Mouse (Mus musculus) embryonic facial prominence, embryonic 15.5 days (tissue): ENCODE data around the gene Clpsl2. TPM values are rescaled to one million over a fixed set of nuclear protein-coding genes. Genes with fewer than 3 reads are reported as not detected.
"Not testable (repeated sequence)": the region's sequence is repeated elsewhere in the genome, so short reads cannot be mapped to it uniquely, and the experiment has no call there.

Source experiments
- ATAC-seq: fragments of 200-750 bp; cut with Nextera tagmentation; 2 replicates; pipeline ENCODE4 v1.8.0; 2017; ENCODE audit warnings: low read depth, moderate TSS enrichment; ENCODE audit not compliant: insufficient number of reproducible peaks, low FRiP score, low TSS enrichment
- H3K27ac ChIP-seq: fragments of 300-500 bp; sonication (generic); replicated peaks from 2 replicates; pipeline ENCODE4 v1.5.1; 2015; ENCODE audit warnings: mild to moderate bottlenecking, inconsistent platforms
- H3K27me3 ChIP-seq: fragments of 300-500 bp; sonication (generic); 2 replicates; pipeline ENCODE4 v1.6.1; 2015; ENCODE audit warnings: inconsistent platforms
- H3K36me3 ChIP-seq: fragments of 300-500 bp; sonication (generic); 2 replicates; pipeline ENCODE4 v1.6.1; 2015; ENCODE audit warnings: mild to moderate bottlenecking, inconsistent platforms
- H3K4me1 ChIP-seq: fragments of 300-500 bp; sonication (generic); 2 replicates; pipeline ENCODE4 v1.6.1; 2015; ENCODE audit warnings: inconsistent platforms
- H3K4me2 ChIP-seq: fragments of 300-500 bp; sonication (generic); replicated peaks from 2 replicates; pipeline ENCODE4 v1.6.1; 2015; ENCODE audit warnings: mild to moderate bottlenecking, inconsistent platforms
- H3K4me3 ChIP-seq: fragments of 300-500 bp; sonication (generic); replicated peaks from 2 replicates; pipeline ENCODE4 v1.5.1; 2015; ENCODE audit warnings: mild to moderate bottlenecking, inconsistent platforms
- H3K9ac ChIP-seq: fragments of 300-500 bp; sonication (generic); 2 replicates; pipeline ENCODE4 v1.6.1; 2015; ENCODE audit warnings: inconsistent platforms
- H3K9me3 ChIP-seq: fragments of 300-500 bp; sonication (generic); replicated peaks from 2 replicates; pipeline ENCODE4 v1.6.1; 2016; ENCODE audit warnings: inconsistent platforms
- WGBS: fragments of 180-500 bp; shearing (Covaris S2); methylation state at CpG from one replicate; pipeline ENCODE4 v1.1.7; 2015; 5-methylcytosine and 5-hydroxymethylcytosine counted together
- polyA plus RNA-seq: library from polyadenylated mRNA; unstranded; fragments of >200 nt; fragmentation: Nextera tagmentation; extraction: Ambion mirVana; gene quantifications from 2 replicates; pipeline ENCODE4 v1.2.1, GENCODE M21; 2015

The Clpsl2 gene
- polyA plus RNA-seq, 1 experiment from 2014 or later: not detected

DNA sequence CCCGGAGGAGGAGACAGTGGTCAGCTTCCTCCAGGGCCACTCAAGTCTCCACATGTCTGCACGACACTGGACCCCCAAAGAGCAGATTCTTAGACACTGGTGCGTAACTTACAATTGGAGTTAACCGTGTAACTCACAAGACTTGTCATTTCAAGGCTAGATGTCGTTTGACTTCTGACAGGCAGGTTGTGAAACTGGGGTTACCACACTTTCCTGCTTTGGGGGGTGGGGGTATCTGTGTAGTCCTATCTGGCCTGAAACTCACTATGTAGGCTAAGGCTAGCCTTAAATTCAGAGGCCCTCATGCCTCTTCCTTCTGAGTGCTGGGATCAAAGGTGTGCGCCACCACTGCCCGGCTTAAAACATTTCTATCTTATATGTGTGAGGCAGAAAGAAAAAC lies 16.7 kb upstream of the Clpsl2 start:
- H3K4me3 ChIP-seq: no peak overlapping the region

DNA sequence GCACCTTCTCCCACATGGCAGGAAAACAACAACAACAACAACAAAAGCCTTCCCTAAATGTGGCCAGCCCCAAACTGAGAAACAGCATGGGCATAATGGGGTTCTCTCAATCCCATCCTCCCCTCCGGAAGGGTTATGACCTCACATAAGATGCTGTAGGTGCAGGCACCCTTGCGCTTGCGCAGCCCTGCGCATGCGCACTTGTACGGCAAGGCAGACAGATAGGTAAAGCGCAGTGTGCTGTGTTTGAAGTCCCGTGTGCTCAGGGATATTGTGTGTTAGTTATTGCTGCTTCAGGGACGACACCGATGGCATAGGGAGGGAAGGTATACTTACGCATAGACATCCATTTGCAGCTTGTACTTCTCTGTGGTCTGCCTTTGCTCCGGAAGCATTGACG lies 15.9 kb upstream of the Clpsl2 start:
- Histone ChIP-seq H3K9me3 (no peaks in the 10 kb centered on the region), H3K4me3 (no peak overlapping the region), H3K27ac (no peak overlapping the region), H3K9ac (no peak overlapping the region), H3K4me1 (0 out of 2 replicates have a peak, but pooled peaks cover 5% of the 10 kb centered on the region), H3K4me2 (no peak overlapping the region), H3K27me3 (no peaks in the 10 kb centered on the region), H3K36me3 (no peaks in the 10 kb centered on the region)
- WGBS: 87% methylated on average over 13 of the region's 13 CpGs
- ATAC-seq: no peak

More for the DNA sequence above, 16.7 kb upstream of the Clpsl2 start:
- Histone ChIP-seq H3K27ac (no peak overlapping the region), H3K27me3 (no peaks in the 10 kb centered on the region), H3K4me2 (no peak overlapping the region), H3K36me3 (no peaks in the 10 kb centered on the region), H3K9me3 (no peaks in the 10 kb centered on the region), H3K9ac (no peak overlapping the region), H3K4me1 (peaks cover 8% of the 10 kb centered on the region)
- ATAC-seq: no peak
- 73% methylated on average over 7 of the region's 7 CpGs for WGBS

DNA sequence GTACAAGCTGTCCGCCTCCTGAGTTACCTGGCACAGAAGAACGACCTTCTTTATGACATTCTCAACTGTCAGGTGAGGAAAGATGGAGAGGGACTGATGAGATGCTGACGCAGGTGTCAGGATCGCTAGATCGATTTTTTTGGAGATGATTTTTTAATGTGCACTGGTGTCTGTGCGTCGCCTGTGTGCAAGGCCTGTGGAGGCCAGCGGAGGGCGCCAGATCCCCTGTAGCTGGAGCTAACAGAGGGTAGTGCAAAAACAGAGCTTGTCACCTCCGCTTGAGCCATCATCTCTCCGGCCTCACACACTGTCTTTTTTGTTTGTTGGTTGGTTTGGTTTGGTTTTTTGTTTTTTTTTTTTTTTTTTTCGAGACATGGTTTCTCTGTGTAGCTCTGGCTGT lies 11.3 kb upstream of the Clpsl2 start:
- Histone ChIP-seq H3K9me3 (peaks cover 6% of the 10 kb centered on the region; the same call in 1 of the 2 replicates), H3K27ac (no peak overlapping the region), H3K36me3 (no peaks in the 10 kb centered on the region), H3K4me3 (no peak overlapping the region), H3K4me2 (no peak overlapping the region), H3K27me3 (no peaks in the 10 kb centered on the region), H3K4me1 (no peaks in the 10 kb centered on the region), H3K9ac (no peak overlapping the region)
- ATAC-seq: no peak
- WGBS: 58% methylated on average over 12 of the region's 12 CpGs

DNA sequence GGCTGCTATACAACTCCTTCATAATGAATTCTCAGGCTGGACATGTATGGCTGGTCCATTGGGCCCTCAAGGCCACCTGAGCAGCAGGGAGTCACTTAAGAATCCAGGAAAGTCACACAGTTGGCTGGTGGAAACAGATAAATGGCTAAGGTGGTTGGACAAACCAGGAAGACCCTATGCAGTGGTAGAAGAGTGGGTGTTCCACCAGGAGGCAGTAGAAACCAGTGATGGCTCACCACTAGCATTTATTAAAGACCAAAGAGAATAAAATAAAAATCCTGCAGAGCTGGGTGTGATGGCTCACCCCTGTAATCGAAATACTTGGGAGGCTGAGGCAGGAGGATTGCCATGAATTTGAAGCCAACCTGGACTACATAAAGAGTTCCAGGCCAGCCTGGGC lies 2.3 kb upstream of the Clpsl2 start:
- 89% methylated on average over 1 of the region's 1 CpGs for WGBS
- Histone ChIP-seq H3K36me3 (no peaks in the 10 kb centered on the region), H3K27ac (no peak overlapping the region), H3K4me1 (no peaks in the 10 kb centered on the region), H3K4me2 (no peak overlapping the region), H3K27me3 (no peaks in the 10 kb centered on the region), H3K9ac (no peak overlapping the region), H3K4me3 (no peak overlapping the region), H3K9me3 (no peaks in the 10 kb centered on the region)
- ATAC-seq: no peak

DNA sequence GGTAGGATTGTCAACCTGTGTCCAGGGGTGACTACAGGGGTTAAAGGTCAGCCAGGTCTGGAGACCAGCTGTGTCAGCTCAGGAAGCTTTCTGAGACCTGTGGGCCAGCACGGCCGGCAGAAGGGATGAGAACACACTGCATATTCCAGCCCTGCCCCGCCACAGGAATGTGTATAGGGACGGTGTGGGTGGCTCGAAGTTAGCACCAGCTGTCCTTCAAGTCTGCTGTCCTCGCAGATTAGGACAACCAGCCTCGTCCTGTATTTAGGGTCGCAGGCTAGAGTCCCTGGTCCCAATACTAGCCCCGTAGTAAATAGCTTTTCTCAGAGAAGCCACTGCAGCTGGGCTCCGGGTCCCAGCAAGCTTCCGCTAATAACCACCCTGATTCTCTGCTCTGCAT lies 661 bp upstream of the Clpsl2 start:
- H3K27ac ChIP-seq: no peak overlapping the region
- no peak overlapping the region for H3K9ac ChIP-seq
- WGBS: 53% methylated on average over 11 of the region's 11 CpGs
- peaks cover 5% of the 10 kb centered on the region; the same call in 1 of the 2 replicates for H3K4me1 ChIP-seq
- H3K36me3 ChIP-seq: no peaks in the 10 kb centered on the region
- H3K27me3 ChIP-seq: no peaks in the 10 kb centered on the region
- H3K4me2 ChIP-seq: no peak overlapping the region
- no peak overlapping the region for H3K4me3 ChIP-seq
- ATAC-seq: no peak
- no peaks in the 10 kb centered on the region for H3K9me3 ChIP-seq

DNA sequence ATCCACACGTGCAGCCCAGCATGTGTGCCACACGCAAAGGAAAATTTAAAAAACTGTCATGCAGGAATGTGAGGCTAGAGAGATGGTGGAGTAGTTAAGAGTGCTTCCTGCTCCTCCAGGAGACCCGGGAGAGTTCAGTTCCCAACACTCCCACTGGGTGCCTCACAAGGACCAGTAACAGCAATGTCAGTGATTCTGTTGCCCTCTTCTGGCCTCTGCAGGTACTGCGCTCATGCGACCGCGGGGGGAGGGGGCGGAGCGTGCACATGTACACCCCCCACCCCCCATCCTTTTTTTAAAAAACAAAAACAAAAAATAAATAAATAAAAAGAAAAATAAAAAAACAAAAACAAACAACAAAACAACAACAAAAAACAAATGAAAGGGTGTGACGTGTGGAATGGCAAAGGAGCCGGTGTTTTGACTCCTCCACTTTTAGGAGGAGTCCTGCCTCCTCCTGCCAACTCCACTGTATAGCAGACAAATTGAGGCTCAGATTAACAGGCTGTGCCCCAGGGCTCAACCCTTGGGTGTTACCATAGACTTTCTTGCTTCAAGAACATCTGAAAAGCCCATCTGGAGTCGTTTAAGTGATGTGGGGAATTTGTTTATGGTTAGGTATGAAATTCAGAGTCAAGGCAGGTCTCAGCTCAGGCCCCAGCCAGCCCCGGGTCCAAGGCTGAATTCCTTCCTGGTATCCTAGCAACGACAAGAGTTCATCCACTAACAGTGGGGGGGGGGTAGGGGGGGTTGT lies 4.0 kb downstream of the Clpsl2 start:
- H3K4me1 ChIP-seq: peaks cover 22% of the 10 kb centered on the region
- no peak overlapping the region for H3K4me2 ChIP-seq
- WGBS: 2% methylated on average over 14 of the region's 14 CpGs
- no peak for ATAC-seq
- H3K36me3 ChIP-seq: no peaks in the 10 kb centered on the region
- H3K9me3 ChIP-seq: no peaks in the 10 kb centered on the region
- H3K9ac ChIP-seq: no peak overlapping the region
- H3K4me3 ChIP-seq: no peak overlapping the region
- H3K27ac ChIP-seq: no peak overlapping the region
- H3K27me3 ChIP-seq: no peaks in the 10 kb centered on the region

DNA sequence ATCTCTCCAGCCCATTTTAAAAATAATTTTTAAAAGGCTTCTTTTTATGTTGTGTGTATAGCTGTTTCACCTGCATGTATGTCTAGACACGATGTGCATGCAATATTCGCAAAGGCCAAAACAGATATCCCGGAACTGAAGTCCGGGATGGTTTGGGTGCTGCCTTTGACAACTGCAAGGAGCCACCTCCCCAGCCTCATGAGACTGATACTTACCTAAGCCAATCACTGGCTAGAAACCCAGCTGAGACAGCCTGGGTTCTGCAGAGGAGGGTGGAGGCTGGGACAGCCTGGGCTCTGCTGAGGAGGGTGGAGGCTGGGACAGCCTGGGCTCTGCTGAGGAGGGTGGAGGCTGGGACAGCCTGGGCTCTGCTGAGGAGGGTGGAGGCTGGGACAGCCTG lies 4.8 kb downstream of the Clpsl2 start:
- H3K36me3 ChIP-seq, H3K4me2 ChIP-seq, H3K9me3 ChIP-seq, H3K9ac ChIP-seq, H3K27me3 ChIP-seq, H3K4me3 ChIP-seq, ATAC-seq, H3K27ac ChIP-seq: not testable (repeated sequence)
- WGBS: 76% methylated on average over 4 of the region's 4 CpGs
- peaks cover 22% of the 10 kb centered on the region for H3K4me1 ChIP-seq

DNA sequence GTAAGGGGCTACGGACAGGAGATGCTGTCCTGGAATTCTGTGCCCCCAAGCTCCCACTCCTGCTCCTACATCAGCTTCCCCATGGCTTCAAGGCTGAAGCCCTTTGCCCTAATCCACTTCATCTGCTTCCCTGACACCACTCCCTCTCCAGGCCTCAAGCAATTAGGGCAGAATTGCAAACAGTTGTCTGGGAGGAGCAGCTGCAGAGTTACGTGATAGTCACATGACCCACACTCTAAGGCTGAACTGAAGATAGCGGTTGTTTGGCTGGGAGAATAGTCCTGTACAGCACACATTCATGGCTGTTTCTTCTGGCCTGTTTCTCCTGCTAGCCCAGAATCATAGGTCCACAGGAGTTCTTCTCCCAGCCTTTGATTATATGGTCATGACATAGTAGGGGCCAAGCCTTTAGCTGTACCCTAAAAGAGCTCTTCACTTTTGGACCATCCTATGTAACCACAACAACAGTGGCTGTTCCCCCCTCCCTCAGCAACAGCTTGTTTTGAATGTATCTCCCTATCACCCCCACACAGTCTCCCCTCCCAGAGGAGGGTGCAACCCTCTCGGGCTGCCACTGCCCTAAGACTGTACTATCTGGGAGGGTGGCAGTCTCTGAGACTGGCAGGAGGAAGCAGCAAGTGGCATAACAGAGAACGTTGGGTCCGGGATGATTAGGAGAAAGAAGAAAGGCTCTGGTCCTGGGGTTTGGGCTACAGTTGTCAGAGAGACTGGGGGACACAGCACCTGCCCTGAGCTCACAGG lies 7.6 kb downstream of the Clpsl2 start:
- peaks cover 22% of the 10 kb centered on the region for H3K4me1 ChIP-seq
- WGBS: 45% methylated on average over 6 of the region's 6 CpGs
- no peak overlapping the region for H3K9ac ChIP-seq

DNA sequence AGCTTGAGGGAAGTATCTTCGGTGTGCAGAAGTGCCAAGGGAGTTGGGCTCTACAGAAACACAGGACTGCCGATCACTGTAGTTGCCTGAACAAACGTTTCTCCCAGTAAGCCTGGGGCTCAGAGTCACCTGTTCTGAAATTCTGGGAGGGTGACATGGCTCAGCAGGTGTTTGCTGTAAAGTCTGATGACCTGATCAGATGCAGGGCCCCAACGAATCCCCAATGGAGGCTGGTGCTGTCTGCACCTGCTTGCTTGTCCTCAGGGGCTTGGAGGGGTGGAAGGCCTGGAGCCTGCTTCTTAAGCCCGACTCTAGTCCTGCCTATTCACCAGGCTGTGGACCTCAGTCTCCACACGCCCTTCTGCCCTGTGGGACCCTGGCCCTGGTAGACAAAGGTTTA lies 8.6 kb downstream of the Clpsl2 start:
- Histone ChIP-seq H3K36me3 (no peaks in the 10 kb centered on the region), H3K9me3 (no peaks in the 10 kb centered on the region), H3K4me3 (no peak overlapping the region), H3K27me3 (no peaks in the 10 kb centered on the region), H3K27ac (no peak overlapping the region), H3K4me2 (no peak overlapping the region), H3K9ac (no peak overlapping the region), H3K4me1 (peaks cover 20% of the 10 kb centered on the region)
- no peak for ATAC-seq
- WGBS: 54% methylated on average over 6 of the region's 6 CpGs

More for the DNA sequence above, 7.6 kb downstream of the Clpsl2 start:
- H3K4me3 ChIP-seq: no peak overlapping the region
- H3K27ac ChIP-seq: peak overlapping the region; percentile 65; the same call in 1 of the 2 replicates
- H3K27me3 ChIP-seq: no peaks in the 10 kb centered on the region
- ATAC-seq: no peak; the same call in 1 of the 2 replicates
- H3K36me3 ChIP-seq: no peaks in the 10 kb centered on the region
- no peaks in the 10 kb centered on the region for H3K9me3 ChIP-seq
- H3K4me2 ChIP-seq: no peak overlapping the region

DNA sequence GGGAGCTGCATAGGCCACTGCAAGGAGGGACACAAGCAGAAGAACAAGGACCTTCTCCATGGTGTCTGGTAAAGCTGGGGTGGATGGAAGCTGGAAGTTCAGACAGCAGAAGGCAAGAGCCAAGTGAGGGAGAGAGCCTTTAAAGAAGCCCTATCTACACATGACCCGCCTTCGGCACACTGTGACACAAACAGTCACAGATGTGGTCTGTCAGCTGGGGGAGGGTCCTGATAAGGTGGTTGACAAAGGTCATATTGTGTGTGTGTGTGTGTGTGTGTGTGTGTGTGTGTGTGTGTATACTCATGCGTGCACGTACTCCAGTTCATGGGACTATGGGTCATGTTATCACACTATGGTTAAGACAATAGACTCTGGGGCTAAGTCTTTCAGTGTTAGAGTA lies 11.4 kb downstream of the Clpsl2 start, which contains the start of gene Clps:
Clps (minus strand) TSS at position 169 of the 400 bp plus-strand sequence.
- Histone ChIP-seq H3K4me2 (no peak within 1 kb of the TSS), H3K4me3 (no peak within 1 kb of the TSS), H3K9me3 (no peaks in the 10 kb centered on the region), H3K9ac (no peak within 1 kb of the TSS), H3K27ac (no peak within 1 kb of the TSS), H3K27me3 (no peaks in the 10 kb centered on the region), H3K4me1 (peaks cover 15% of the 10 kb centered on the region), H3K36me3 (no peaks in the 10 kb centered on the region)
- 85% methylated on average over 4 of the region's 4 CpGs for WGBS
- no peak for ATAC-seq

DNA sequence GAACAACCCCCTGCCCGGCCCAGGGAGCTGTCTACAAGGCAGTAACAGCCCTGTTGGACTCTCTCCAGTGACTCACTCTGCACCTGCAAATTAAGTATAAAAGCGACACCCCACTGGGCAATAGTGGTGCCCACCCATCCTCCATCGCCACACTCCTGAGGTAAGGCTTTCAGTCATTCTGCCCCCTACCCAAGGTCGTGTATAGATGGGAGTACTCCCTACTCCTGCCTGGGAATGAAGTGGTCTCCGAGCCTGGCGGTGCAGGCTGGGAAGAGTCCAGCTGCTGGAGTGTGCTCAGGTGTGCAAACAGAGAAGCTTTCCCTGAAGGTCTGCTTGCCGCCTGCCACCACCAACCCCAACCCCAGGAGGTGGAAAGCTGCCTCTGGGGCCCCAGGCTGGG lies 12.4 kb downstream of the Clpsl2 start:
- no peaks in the 10 kb centered on the region for H3K27me3 ChIP-seq
- no peak overlapping the region for H3K4me2 ChIP-seq
- 52% methylated on average over 7 of the region's 7 CpGs for WGBS
- peaks cover 6% of the 10 kb centered on the region for H3K4me1 ChIP-seq
- H3K9me3 ChIP-seq: no peaks in the 10 kb centered on the region
- ATAC-seq: no peak
- no peak overlapping the region for H3K27ac ChIP-seq
- H3K4me3 ChIP-seq: no peak overlapping the region
- H3K36me3 ChIP-seq: no peaks in the 10 kb centered on the region
- no peak overlapping the region for H3K9ac ChIP-seq
